Mouse (Mus musculus): Measurements from ENCODE around the gene Gm42417.

GRCm38 (mm10) chr1:36558031-36558993 is 19.1 kb upstream of the Gm42417 start, which contains the start of gene Sema4c:
- TF ChIP-seq CTCF (IDR thresholded peaks at IDR 0.05; ENCODE audit: low read depth, low read length), result no peak
- TF ChIP-seq EP300 (IDR thresholded peaks at IDR 0.05; ENCODE audit: insufficient read depth, low read depth, low read length), result no peak
- TF ChIP-seq POLR2A (IDR thresholded peaks at IDR 0.05; ENCODE audit: insufficient read depth, low read length), result no peak
